ENCODE assay signal across 11 mouse cellular contexts in the genomic region with DNA sequence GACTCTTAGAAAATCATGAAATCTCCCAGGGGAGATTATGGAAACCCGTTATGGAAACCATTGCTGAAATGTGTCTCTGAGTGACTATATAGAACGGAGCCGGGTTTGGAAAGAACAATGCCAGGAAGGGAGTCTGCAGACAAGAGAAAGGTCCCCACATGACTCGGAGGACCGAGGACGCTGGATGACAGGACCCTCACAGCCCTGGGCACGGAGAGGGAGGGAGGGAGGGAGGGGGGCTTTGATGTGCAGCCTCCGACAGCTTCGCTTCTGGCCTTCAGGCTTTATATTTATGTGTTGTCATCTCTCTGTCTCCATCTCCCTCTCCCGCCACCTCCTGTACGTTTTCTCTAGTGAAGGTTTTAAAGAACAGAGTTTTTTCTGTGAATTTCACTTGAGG. TPM values are rescaled to one million over a fixed set of nuclear protein-coding genes. Genes with fewer than 3 reads are reported as not detected.
DNase-seq lines count a peak whose midpoint lies in the region; ATAC-seq and TF ChIP-seq lines count a peak whose summit lies in the region.
"Had no signal": no experiment of that assay in that cellular context is flagged by ENCODE, and none has a peak within 500 bp of the region (broad histone marks: within the 10 kb centered on the region; RNA-seq: fewer than 3 reads in every experiment).

No protein-coding gene starts in this region.

- no peak for ATAC-seq in kidney, embryonic 15.5 days (replicated peaks; ENCODE audit: low FRiP score)
- no peak for ATAC-seq in forebrain, embryonic 11.5 days (replicated peaks; ENCODE audit: low FRiP score)
- ATAC-seq in hindbrain, embryonic 11.5 days (ENCODE audit: low FRiP score) = no peak
- ATAC-seq in midbrain, postnatal 0 days (ENCODE audit: low FRiP score) = no peak

- DNase-seq in kidney, postnatal 25 days = no peak
- DNase-seq in forebrain, embryonic 11.5 days (ENCODE audit: low spot score) = peak; percentile 66
- DNase-seq in hindbrain, embryonic 11.5 days (ENCODE audit: low spot score) = peak; percentile 36
- DNase-seq in midbrain, postnatal 0 days (ENCODE audit: low spot score) = no peak
- no peak for DNase-seq in urinary bladder, adult 18-20 months (ENCODE audit: low spot score in 2 of 2)
- DNase-seq in ovary, postnatal 14 days (ENCODE audit: low spot score) = no peak
- DNase-seq: heart, postnatal 36 days; spleen, adult 18-20 months; thymus, adult 18-20 months had no signal

- H3K4me2 ChIP-seq in kidney, embryonic 15.5 days = peak overlapping the region; percentile 39
- peak overlapping the region; percentile 35; the same call in 1 of the 2 replicates for H3K4me2 ChIP-seq in forebrain, embryonic 11.5 days (ENCODE audit: low read depth, low read length, severe bottlenecking)
- peak overlapping the region; percentile 17 for H3K4me2 ChIP-seq in hindbrain, embryonic 11.5 days (replicated peaks; ENCODE audit: low read depth, low read length)
- peak overlapping the region; percentile 41 for H3K4me2 ChIP-seq in midbrain, postnatal 0 days (ENCODE audit: low read depth, low read length, poor library complexity, severe bottlenecking)

- no peak overlapping the region for H3K9ac ChIP-seq in kidney, embryonic 15.5 days
- H3K9ac ChIP-seq in forebrain, embryonic 11.5 days (ENCODE audit: low read length) = peak overlapping the region; percentile 47
- H3K9ac ChIP-seq in hindbrain, embryonic 11.5 days (ENCODE audit: low read depth, low read length) = peak overlapping the region; percentile 31; the same call in 1 of the 2 replicates
- 0 out of 2 replicates have a peak overlapping the region, but pooled peaks have one; percentile 33 for H3K9ac ChIP-seq in midbrain, postnatal 0 days (replicated peaks; ENCODE audit: low read length, poor library complexity, severe bottlenecking)

- peaks cover 15% of the 10 kb centered on the region for H3K4me1 ChIP-seq in kidney, embryonic 15.5 days
- H3K4me1 ChIP-seq in forebrain, embryonic 11.5 days (replicated peaks; ENCODE audit: control insufficient read depth, insufficient read depth, low read length) = peaks cover 32% of the 10 kb centered on the region
- H3K4me1 ChIP-seq in hindbrain, embryonic 11.5 days (replicated peaks; ENCODE audit: control insufficient read depth, insufficient read depth, low read length) = peaks cover 14% of the 10 kb centered on the region
- H3K4me1 ChIP-seq in midbrain, postnatal 0 days (ENCODE audit: insufficient read depth, low read length) = 0 out of 2 replicates have a peak, but pooled peaks cover 6% of the 10 kb centered on the region

- WGBS in kidney, embryonic 15.5 days = 41% methylated on average over 11 of the region's 11 CpGs
- WGBS in forebrain, embryonic 11.5 days = 12% methylated on average over 11 of the region's 11 CpGs
- 22% methylated on average over 11 of the region's 11 CpGs for WGBS in hindbrain, embryonic 11.5 days
- 11% methylated on average over 10 of the region's 11 CpGs for WGBS in midbrain, postnatal 0 days

- H3K4me3 ChIP-seq in kidney, embryonic 15.5 days (replicated peaks) = no peak overlapping the region
- no peak overlapping the region for H3K4me3 ChIP-seq in forebrain, embryonic 11.5 days (ENCODE audit: low read depth, low read length)
- no peak overlapping the region for H3K4me3 ChIP-seq in hindbrain, embryonic 11.5 days (ENCODE audit: low read depth, low read length)
- peak overlapping the region; percentile 8; the same call in 1 of the 2 replicates for H3K4me3 ChIP-seq in midbrain, postnatal 0 days (ENCODE audit: low read depth, low read length)
- H3K4me3 ChIP-seq: layer of hippocampus, adult 2 months had no signal

- no peak overlapping the region for H3K27ac ChIP-seq in kidney, embryonic 15.5 days
- H3K27ac ChIP-seq in forebrain, embryonic 11.5 days (ENCODE audit: low read depth, low read length) = no peak overlapping the region; the same call in 1 of the 2 replicates
- H3K27ac ChIP-seq in hindbrain, embryonic 11.5 days (ENCODE audit: low read depth, low read length) = peak overlapping the region; percentile 37
- H3K27ac ChIP-seq in midbrain, postnatal 0 days (ENCODE audit: low read depth, low read length) = no peak overlapping the region
- H3K27ac ChIP-seq: layer of hippocampus, adult 2 months had no signal

- TF ChIP-seq CTCF in midbrain, postnatal 0 days (IDR thresholded peaks at IDR 0.05) = 0 out of 2 replicates have a peak, but pooled peaks have one; percentile 4

- H3K9me3 ChIP-seq in kidney, embryonic 15.5 days (replicated peaks) = no peaks in the 10 kb centered on the region
- no peaks in the 10 kb centered on the region for H3K9me3 ChIP-seq in forebrain, embryonic 11.5 days (ENCODE audit: control insufficient read depth, low read length)
- H3K9me3 ChIP-seq in hindbrain, embryonic 11.5 days (ENCODE audit: control insufficient read depth, low read length) = no peaks in the 10 kb centered on the region
- no peaks in the 10 kb centered on the region for H3K9me3 ChIP-seq in midbrain, postnatal 0 days (ENCODE audit: low read length)

- H3K27me3 ChIP-seq in kidney, embryonic 15.5 days = no peaks in the 10 kb centered on the region
- no peaks in the 10 kb centered on the region for H3K27me3 ChIP-seq in forebrain, embryonic 11.5 days (ENCODE audit: control insufficient read depth, insufficient read depth, low read length)
- no peaks in the 10 kb centered on the region for H3K27me3 ChIP-seq in hindbrain, embryonic 11.5 days (ENCODE audit: control insufficient read depth, insufficient read depth, low read length)
- no peaks in the 10 kb centered on the region for H3K27me3 ChIP-seq in midbrain, postnatal 0 days (ENCODE audit: insufficient read depth, low read length)

- no peaks in the 10 kb centered on the region for H3K36me3 ChIP-seq in kidney, embryonic 15.5 days
- no peaks in the 10 kb centered on the region for H3K36me3 ChIP-seq in forebrain, embryonic 11.5 days (ENCODE audit: control insufficient read depth, insufficient read depth, low read length)
- no peaks in the 10 kb centered on the region for H3K36me3 ChIP-seq in hindbrain, embryonic 11.5 days (ENCODE audit: control insufficient read depth, insufficient read depth, low read length)
- no peaks in the 10 kb centered on the region for H3K36me3 ChIP-seq in midbrain, postnatal 0 days (ENCODE audit: insufficient read depth, low read length)

RNA-seq across cellular contexts. Expression of a gene that starts 11.5 kb away (rescaled TPM):
- polyA plus RNA-seq in kidney, embryonic 15.5 days (2015; fragmentation: Nextera tagmentation; extraction: Ambion mirVana) = 5.0 and 6.1 TPM in 2 replicates
- polyA plus RNA-seq in forebrain, embryonic 11.5 days (2014; fragmentation: Nextera tagmentation; extraction: Ambion mirVana) = 5.6 and 6.3 TPM in 2 replicates
- 5.8 and 7.0 TPM in 2 replicates for polyA plus RNA-seq in hindbrain, embryonic 11.5 days (2014; fragmentation: Nextera tagmentation; extraction: Ambion mirVana)
- 45.9 and 48.2 TPM in 2 replicates for total RNA-seq in midbrain, postnatal 0 days (2014; rRNA removed)
- polyA plus RNA-seq in midbrain, postnatal 0 days (2015; fragmentation: Nextera tagmentation; extraction: Ambion mirVana) = 1.7 TPM in 2 replicates

RNA-seq across cellular contexts. Expression of a gene that starts 53.1 kb away (rescaled TPM):
- polyA plus RNA-seq in kidney, embryonic 15.5 days (2015; fragmentation: Nextera tagmentation; extraction: Ambion mirVana) = 9.1 and 11.5 TPM in 2 replicates
- polyA plus RNA-seq in forebrain, embryonic 11.5 days (2014; fragmentation: Nextera tagmentation; extraction: Ambion mirVana) = 14.5 and 16.1 TPM in 2 replicates
- 5.4 and 5.8 TPM in 2 replicates for polyA plus RNA-seq in hindbrain, embryonic 11.5 days (2014; fragmentation: Nextera tagmentation; extraction: Ambion mirVana)
- total RNA-seq in midbrain, postnatal 0 days (2014; rRNA removed) = 2.1 and 4.4 TPM in 2 replicates
- polyA plus RNA-seq in midbrain, postnatal 0 days (2015; fragmentation: Nextera tagmentation; extraction: Ambion mirVana) = 0.99 and 1.6 TPM in 2 replicates

Comparison
In these comparisons a context has a peak if more than half of its experiments do, and no peak if none do; other contexts are left out.
1. DNase-seq: peak in forebrain, embryonic 11.5 days (single experiment) and hindbrain, embryonic 11.5 days (single experiment); none in kidney, postnatal 25 days (0 of 2), midbrain, postnatal 0 days (single experiment), urinary bladder, adult 18-20 months (0 of 2) and ovary, postnatal 14 days (single experiment).
2. Peak in every context shown above with its lines, with median percentiles within 50 percentile points of each other: H3K4me2 ChIP-seq.